Mouse (Mus musculus) gastrocnemius, postnatal 36 days (tissue): Measurements from ENCODE around the gene Ntn3. TPM values are rescaled to one million over a fixed set of nuclear protein-coding genes. Genes with fewer than 3 reads are reported as not detected.
A peak's percentile ranks its signal among the peaks of the same experiment; 100 is the strongest.

Experiments
- DNase-seq, 2 experiments: peaks; one replicate each; pipeline ENCODE4 v3.0.0; 2022
- intact Hi-C: fragments of 180-260 bp; cut with DNase I; formaldehyde crosslinking; loops from one replicate; pipeline ENCODE4 v1.15.1; 2025
- total RNA-seq, 2 experiments: library from RNA; stranded (reverse); gene quantifications; 2 replicates each; pipeline ENCODE4 v1.2.3; 2021

The Ntn3 gene
- total RNA-seq, 2 experiments from 2014 or later: 0.33 to 0.35 TPM

DNA sequence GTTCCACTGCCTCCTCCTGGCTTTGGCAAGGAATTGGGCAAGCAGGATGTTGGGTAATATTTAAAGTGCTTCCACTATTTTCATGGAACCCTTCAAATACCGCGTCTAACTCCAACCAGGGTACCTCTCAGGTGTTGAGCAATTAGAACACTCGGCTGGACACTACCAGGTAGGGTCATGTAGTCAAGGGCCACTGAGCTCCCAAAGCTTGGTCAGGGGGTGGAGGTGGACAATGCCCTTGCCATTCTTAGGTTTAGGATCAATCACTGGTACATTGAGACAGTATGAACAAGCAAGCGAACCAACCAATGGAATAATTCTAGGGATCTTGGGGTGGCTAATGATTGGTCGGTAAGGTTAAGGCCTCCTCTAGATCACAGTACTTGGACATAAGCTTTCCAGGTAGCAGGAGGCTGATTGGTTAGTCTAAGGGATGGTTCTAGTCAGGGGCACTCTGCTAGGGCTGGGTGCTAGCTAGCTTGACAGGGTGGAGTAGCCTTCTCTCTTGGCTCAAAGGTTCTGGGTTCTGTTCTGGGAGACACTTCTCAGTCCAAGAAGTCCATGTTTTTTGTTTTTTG is 3.2 kb upstream of the Ntn3 start:
- no peak for DNase-seq
- intact Hi-C loops: no loop called here

DNA sequence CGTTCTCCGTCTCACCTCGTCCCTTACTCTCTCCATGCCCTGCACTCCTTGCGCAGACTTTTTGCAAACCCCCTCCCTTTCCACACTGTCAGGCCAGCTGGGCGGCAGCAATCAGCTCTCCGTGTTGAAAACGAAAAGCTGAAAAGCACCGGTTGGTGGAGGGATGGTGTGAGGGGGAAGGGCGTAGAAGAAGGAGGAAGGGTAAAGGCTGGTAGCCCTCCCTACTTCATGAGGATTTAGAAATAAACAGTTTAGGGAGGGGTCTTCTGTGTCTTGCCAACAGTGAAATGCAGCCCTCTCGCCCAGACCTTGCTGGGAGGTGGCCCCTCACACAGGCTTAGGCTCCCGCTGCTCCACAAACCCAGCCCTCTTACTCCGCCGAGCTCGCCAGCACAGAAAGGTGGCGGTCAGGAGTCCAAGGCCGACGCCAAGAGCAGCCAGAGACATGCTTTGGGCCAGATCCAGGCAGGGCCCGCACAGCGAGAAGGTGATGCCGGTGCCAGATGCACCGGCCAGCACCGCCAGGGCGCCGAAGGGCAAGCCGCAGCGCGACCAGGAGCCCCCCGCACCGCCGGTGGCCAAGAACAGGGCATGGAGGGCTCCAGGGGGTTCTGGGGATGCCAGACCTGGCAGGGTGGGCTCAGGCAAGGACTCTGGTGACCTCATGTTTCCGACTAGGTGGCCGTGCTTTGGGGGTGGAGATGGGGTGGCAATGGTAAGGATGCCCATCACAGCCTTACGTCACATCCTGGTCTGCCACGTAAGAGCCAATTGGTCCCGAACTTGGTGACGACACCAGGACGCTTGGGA is 2.5 kb upstream of the Ntn3 start:
- intact Hi-C loops: no loop called here
- no peak for DNase-seq

DNA sequence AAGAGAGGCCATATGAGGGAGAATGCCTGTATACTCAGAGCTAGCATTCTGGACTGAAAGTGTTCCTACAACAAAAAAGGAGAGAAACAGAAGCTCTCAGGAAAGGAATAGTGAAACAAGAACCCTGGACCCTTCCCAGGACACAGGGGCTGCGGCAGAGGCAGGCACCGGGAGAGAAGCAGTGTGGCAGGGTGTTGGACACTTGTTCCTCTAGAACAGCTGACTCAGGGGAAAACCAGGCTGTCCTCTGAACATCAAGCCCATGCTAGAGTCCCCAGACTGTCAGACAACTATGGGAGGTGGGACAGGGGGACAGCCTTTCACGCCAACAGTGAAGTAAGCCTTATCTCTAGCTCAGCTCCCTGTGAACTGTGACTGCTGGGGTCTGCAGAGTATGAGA is 1.3 kb upstream of the Ntn3 start:
- no peak for DNase-seq
- intact Hi-C loops: no loop called here

DNA sequence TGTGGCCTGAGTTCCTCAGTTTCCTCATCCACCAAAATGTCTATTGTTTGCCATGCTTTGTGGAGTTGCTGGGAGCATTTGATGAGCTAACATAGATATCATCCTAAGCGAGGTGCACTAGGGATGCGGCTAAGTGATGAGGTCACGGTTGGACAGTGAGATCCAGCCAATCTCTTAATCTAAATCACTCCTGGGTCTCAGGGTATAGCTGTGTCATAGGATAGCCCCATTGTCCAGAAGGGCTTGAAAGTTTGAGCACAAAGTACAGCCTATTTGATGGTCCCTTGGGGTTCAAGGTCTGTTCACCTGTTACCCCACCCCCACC is 547 bp upstream of the Ntn3 start:
- no peak for DNase-seq
- intact Hi-C loops: no loop called here

DNA sequence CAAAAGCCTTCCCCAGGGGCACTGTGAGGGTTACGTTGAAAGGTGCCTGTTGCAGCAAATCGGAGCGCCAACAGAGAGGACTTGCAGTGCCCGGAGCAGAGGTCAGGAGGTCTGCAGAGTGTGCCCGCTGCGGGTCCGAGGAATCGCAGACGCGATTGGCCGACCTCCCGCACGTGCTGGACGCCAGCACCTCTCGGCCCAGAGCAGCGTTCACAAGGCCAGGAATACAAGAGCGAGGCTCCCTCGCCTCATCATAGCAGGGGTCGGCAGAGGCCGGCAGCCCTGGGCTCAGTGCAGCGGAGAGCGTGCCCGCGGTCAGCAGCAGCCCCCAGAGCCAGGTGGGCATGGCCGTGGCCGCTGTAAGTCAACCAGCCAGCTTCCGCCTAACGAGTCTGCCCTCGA is 689 bp downstream of the Ntn3 start:
- intact Hi-C loops: no loop called here
- peak in 1 of 2 experiments; percentile 36 for DNase-seq

DNA sequence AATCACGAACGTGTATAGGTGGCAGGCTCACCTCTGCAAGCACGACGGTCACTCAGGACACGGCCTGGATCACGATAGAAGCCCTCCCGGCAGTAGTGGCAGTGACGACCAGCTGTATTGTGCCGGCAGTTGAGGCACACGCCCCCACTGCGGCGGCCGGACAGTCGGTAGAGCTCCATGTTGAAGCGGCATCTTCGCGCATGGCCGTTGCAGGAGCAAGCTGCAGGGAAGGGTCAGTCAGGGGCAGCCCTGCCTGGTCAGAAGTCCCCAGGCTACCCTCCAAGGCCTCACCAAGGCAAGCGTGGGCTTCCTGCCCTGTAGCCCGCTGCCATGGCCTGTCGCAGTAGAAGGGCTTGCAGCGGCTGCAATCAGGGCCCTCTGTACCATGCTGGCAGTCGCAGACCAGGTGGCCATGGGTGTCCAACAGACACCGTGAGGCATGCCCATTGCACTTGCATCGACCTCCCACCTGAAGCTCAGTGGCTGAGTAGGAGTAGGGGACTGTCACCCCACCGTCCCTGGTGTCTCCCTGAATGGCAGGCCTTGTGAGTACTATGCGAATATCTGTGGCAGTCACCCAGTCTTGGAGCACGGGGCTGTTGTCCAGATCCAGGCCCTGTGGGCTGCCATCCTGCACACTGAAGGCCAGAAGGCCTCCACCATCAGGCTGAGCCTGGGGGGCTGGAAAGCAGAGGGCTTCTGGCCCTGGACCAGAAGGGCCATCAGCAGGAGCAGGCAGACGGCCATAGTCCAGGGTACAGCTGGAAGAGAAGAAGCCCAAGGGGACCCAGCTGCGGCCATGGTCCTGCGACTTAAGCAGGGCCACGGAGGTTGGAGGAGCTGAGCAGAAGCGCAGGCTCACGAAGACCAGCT is 1.3 kb downstream of the Ntn3 start:
- intact Hi-C loops: no loop called here
- no peak for DNase-seq

DNA sequence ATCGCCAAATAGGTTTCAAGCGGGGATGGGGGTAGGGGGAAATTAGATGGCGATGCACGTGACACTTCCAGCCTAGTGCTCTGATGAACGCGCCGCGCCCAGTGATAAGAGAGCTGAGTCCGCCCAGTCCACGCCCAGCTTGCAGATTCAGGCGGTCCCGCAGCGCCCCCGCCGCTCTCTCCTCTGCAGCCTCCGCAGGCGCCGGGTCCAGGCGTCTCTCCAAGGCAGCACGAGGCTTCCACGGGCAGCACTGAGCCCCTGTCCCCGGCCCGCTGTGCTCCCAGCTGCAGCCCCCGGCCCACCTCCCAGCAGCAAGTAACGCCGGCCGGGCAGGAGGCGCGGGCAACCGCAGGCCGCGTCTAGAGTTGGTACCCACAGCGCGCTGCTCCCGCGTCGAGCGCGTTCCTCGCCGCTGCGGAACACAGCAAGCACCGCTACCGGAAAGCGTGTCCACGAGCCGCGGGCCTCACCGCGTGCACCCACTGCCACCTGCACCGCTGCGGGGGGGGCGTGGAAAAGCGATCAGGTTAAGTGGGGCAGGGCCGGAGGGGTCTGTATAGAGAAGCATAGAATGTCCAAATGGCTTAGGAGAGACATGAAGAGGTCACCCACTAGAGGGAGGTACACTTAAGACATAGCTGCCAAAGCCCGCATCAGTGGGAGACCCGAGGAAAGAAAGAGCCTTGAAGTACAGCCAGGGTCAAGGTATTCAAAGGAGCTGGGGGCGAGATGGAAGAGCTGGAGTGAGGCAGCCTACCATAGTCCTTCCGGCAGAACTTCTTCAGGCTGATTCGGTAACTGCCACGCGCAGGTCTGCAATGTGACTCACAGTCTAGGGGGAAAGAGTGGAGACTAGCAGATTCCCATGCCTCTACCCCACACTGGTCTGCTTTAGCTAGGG is 2.6 kb downstream of the Ntn3 start:
- intact Hi-C loops: no loop called here
- DNase-seq: no peak

DNA sequence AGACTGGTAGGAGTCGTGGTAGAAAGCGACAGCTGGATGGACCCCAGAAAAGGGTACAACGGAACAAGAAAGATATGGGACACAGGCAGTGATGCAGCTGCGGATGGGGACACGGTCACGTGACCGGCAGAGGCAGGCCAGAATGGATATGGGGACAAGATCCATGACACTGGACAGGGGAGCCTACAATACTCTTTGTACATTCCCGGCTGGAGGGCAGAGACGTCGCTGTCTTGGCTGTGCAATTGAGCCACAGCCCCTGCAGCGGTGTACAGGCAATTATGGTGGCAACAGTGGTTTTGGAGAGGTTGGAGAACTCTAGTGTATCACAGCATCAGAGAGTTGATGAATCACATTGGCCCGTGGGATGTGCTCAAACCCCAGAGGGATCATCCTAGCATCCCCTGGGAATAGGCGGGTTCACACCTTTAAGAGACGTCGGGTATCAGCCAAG is 3.4 kb downstream of the Ntn3 start:
- no peak for DNase-seq
- intact Hi-C loops: no loop called here

DNA sequence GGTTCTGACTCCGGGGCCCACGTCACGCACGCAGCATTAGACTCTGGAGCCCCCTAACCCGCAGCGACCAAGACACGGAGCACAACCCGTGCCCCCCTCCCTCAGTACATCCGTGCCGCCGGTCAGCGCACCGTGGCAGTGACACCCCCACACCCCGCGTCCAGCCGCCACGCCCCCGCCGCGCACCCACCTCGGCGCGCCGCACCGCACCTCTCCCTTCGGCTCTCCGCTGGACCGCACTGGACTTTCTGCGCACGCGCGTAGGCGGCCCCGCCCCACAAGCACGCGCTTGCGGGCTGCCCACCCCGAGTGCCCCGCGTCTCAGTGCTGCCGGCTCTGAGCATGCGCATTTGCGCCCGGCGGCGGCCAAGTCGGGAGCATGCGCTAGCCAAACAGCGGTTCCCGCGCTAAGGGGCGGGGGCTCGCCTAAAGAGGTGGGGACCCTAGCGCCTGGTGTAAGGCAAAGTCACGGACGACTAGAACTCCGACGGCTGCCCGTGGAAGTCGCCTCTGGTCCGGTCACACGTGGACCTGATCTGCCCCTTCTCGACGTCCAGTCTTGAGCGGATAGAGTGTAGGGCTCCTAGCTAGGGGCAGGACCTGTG is 3.9 kb downstream of the Ntn3 start, which contains the start of gene Tbc1d24:
Gene Tbc1d24 (minus strand): TSS at position 279 of the 605 bp plus-strand sequence.
- intact Hi-C loops: no loop called here
- DNase-seq: peak; percentile 88 to 89

DNA sequence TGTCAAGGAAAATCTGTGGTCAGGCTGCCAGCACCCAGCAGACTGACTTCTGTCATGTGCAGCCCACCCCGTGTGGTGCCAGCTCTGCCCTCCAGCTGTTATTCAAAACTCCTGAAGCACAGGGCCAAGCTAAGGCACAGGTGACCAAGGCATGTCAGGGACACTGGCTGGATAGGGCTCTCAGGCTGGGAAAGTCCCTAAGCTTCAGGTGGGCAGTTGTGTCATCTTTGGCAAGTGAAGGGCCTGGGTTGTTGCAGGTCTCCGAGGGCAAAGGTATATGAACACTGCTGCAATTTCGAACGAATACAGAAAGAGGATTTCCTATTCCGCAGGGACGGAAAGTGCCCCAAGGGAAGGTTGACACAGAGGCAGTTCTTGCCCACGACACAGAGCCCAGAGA is 4.5 kb downstream of the Ntn3 start:
- intact Hi-C loops: no loop called here
- no peak for DNase-seq

DNA sequence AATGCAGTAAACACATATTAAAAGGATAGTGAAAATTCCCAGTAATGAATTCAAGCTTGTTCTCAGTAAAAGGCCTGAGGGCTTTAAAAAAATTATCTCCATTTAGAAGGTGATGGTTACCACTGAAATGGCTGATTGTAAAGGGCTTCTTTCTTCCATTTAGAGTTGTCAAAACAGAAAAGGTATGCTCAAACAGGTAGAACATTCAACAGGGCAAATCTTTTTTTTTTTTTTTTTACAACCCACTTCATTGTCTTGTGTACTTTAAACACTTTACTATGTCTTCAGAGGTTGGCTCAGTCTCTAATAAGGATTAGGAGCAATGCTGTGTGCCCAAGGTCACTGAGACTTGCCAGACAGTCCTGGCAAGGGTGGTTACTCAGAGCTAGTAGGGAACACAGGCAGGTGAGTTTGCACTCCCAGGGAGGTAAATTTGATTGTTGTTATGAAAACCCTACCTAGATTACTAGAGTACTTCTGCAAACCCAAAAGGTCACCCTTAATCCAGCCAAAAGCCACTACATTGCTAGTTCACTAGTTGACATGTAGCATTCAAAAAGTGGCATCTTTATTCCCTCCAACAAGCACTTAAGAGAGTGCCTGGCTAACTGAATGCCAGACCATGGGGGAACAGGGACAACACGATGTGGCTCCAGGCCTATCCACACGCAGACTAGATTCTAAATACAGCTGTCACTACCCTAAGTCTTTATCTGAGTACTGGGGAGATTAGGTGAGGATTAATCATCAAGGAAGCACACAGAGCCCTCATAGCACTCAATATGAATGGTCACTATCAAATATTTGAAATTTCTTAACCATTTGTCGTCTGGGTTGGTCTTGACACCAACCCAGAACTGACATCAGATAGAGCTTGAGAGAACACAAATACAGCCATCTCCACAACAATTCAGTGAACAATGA is 5.5 kb downstream of the Ntn3 start:
- intact Hi-C loops: no loop called here
- no peak for DNase-seq

DNA sequence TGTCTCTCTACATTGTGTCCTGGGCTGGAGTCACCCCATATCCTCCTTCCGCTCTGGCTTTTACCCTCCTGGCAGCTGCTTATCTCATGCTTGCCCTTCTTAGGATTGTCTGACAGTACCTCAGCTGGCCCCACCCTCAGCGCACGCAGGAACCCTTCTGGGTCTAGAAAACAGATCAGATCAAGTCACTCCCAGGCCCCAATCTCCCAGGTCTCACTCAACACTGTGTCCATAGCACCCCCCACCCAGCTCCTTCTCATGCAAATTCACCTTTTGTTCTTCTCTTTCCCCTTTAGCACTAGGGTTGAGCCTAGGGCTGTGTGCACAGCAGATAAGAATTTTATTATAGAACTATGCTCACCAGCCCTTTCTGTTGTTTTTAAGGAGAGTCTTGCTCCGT is 6.3 kb downstream of the Ntn3 start:
- intact Hi-C loops: no loop called here
- no peak for DNase-seq

DNA sequence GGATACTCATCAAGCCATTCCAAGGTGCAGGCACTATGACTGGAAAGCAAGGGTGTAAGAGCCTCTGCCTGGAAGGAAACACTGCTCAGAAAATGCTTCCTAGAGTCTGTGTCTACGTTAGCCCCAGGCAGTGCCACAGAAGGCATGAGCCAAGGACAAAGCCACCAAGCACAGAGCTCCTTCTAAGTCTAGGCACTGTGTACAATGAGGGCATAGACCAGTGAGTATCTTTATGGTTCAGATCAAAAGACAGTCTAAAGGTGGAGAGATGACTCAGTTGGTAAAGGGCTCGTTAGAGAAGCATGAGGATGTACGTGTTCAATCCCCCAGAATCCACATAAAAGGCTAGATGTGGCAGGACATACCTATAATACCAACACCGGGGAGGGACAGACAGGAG is 8.2 kb downstream of the Ntn3 start:
- intact Hi-C loops: no loop called here
- DNase-seq: no peak

DNA sequence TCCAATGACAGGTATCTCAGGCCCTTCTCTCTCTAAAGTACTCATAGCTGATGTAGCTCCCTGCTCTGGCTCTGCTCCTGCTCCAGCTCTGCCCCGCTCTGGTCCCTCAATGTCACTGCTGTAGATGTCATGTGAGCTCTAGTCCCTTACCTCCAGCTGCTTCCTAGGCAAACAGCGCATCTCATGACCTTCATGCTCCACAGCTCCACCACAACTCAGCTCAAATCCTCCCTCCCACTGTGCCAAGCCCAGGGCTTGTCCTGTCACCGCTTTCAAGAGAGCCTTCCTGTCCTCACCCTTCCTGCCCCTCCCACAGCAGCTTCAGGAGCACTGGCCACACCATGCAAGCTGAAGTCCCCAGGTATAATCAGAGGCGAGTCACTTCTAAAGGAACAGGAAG is 9.6 kb downstream of the Ntn3 start:
- intact Hi-C loops: no loop called here
- DNase-seq: no peak

DNA sequence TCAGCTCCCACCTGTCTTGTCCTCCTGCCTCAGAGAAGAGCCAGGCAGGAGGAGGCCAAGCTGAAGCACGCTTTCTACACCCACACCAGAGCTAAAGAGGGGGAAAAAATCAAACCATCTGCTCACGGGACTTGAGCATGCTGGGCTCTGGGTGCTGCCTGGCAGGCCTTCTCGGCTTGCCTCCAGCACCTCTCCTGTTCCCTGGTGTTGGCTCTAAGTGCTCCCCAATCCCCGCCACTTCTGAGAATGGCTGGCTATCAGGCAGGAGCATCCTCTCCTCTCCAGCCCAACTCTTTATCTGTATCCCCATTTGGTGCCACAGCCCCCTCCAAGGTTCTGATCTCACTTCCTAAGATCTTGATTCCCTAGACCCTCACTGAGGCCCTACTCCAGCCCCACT is 10.1 kb downstream of the Ntn3 start:
- no peak for DNase-seq

DNA sequence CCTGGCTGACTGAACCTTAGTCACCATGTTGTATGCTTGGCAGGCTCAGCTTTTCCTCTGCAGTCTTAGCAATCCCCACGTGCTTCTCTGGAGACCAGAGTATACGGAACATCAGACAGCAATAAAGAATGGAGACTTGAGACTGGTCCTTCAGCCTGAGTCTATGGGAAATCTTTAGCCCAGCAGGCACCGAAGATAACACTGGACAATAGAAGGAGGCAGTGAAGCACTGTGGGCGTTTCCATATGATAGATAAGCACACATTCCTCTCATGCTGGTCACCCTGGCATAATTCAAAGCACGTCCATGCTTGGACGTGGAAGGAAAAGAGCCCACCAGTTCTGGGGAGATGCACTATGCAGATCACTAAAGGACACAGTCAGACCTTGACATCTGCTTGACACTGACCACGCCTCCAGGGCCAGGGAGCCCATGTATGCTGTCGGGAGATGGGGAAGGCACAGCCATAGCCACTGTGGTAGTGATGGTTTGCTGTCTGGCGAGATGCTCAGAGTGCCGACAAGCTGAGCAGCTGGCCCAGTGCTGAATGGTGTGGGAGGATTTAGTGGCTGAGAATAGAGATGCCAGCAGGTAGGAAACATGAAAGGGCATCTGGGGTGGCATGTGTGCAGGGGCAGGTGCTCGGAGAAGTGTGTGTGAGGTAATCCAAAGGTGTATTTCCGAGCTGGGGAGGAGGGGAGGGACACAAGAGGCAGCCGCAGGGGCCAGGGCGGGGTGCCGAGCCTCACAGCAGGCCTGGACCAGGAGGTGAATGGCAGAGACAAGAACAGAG is 12.1 kb downstream of the Ntn3 start:
- no peak for DNase-seq
- intact Hi-C loops: no loop called here

More for the DNA sequence above, 10.1 kb downstream of the Ntn3 start:
- intact Hi-C loops: no loop called here

DNA sequence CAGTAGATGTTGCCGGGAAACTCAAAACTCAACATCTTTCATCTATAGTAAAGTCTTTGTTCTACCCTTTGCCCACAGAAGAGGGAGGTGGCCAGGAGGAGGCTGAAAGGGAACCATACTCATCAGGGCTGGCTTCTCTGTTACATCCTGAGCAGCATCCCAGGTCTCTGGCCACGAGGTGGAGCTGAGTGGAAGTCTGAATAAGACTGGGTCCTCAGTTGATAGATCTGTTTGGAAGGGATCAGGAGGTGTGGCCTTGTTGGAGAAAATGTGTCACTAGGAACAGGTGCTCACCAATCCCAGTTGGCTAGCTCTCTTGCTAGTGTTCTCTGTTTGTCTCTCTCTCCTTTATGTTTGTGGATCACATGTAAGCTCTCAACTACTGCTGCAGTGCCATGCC is 14.0 kb downstream of the Ntn3 start:
- intact Hi-C loops: no loop called here
- no peak for DNase-seq

DNA sequence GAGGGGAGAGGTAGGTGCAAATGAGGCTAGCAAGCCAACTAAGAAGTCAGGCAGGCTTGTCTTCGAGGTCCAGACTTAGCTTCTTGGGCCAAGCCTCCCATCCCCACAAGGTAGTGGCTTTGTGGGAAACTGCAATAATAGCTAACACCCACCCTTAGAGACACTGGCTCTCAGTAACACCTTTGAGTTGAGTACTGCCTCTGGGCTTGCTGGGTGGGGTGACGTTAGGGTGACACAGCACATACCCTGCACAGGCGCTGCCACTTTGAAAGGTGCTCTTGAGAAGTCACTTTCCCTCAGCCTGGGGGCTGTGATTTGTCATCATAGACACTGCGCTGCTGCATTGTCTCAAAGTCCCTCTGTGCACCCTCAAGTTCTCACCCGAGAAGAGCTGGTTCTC is 15.6 kb downstream of the Ntn3 start:
- DNase-seq: no peak
- intact Hi-C loops: no loop called here
